Mouse (Mus musculus) ES-E14 (cell line): ENCODE results near the gene Pou2f1. TPM values are rescaled to one million over a fixed set of nuclear protein-coding genes. Genes with fewer than 3 reads are reported as not detected.

Source experiments
- DNase-seq: peaks from one replicate; pipeline ENCODE4 v3.0.0-alpha.2; 2013; ENCODE audit warnings: low read depth, low spot score
- H3K27ac ChIP-seq: 2 replicates; pipeline ENCODE4 v1.5.1; 2012; ENCODE audit warnings: low read depth, mild to moderate bottlenecking, low read length, moderate library complexity, mixed read lengths; ENCODE audit not compliant: poor library complexity, insufficient read depth, severe bottlenecking
- H3K36me3 ChIP-seq: 2 replicates; pipeline ENCODE4 v1.6.1; 2012; ENCODE audit warnings: mild to moderate bottlenecking, low read length, moderate library complexity, mixed read lengths; ENCODE audit not compliant: control insufficient read depth, poor library complexity, insufficient read depth, severe bottlenecking
- H3K4me1 ChIP-seq, 2 experiments: fragments of 150-350 bp in 1 of 2; sonication (generic) in 1 of 2; 2 replicates each; pipeline ENCODE4 v1.6.1; 2012; ENCODE audit warnings: low read length in 2 of 2, mild to moderate bottlenecking in 1 of 2, mixed read lengths in 1 of 2; ENCODE audit not compliant: control insufficient read depth in 2 of 2, insufficient read depth in 2 of 2, poor library complexity in 1 of 2
- H3K4me3 ChIP-seq, 2 experiments: fragments of 150-350 bp in 1 of 2; sonication (generic) in 1 of 2; 2 replicates each; pipeline ENCODE4 v1.5.1; 2012; ENCODE audit warnings: low read length in 2 of 2, low read depth in 1 of 2, mild to moderate bottlenecking in 1 of 2, mixed read lengths in 1 of 2; ENCODE audit not compliant: insufficient read depth in 1 of 2, poor library complexity in 1 of 2, severe bottlenecking in 1 of 2
- H3K9ac ChIP-seq: 2 replicates; pipeline ENCODE4 v1.6.1; 2012; ENCODE audit warnings: low read depth, mild to moderate bottlenecking, low read length, mixed read lengths; ENCODE audit not compliant: poor library complexity, insufficient read depth, severe bottlenecking
- H3K9me3 ChIP-seq: fragments of 150-350 bp; sonication (generic); 2 replicates; pipeline ENCODE4 v1.6.1; 2012; ENCODE audit warnings: low read depth, mild to moderate bottlenecking, low read length; ENCODE audit not compliant: control insufficient read depth, insufficient read depth
- CHD2 ChIP-seq: IDR thresholded peaks from 2 replicates; pipeline ENCODE4 v1.6.1; 2014; ENCODE audit warnings: mild to moderate bottlenecking, low read depth, low read length, inconsistent platforms
- HCFC1 ChIP-seq: IDR thresholded peaks from 2 replicates; pipeline ENCODE4 v1.6.1; 2012; ENCODE audit warnings: low read length, inconsistent platforms, borderline replicate concordance; ENCODE audit not compliant: insufficient read depth
- MAFK ChIP-seq: IDR thresholded peaks from 2 replicates; pipeline ENCODE4 v1.6.1; 2014; ENCODE audit warnings: mild to moderate bottlenecking, low read depth, low read length, inconsistent platforms; ENCODE audit not compliant: insufficient read depth
- ZC3H11A ChIP-seq: IDR thresholded peaks from 2 replicates; pipeline ENCODE4 v1.6.1; 2012; ENCODE audit warnings: low read depth, mild to moderate bottlenecking, inconsistent platforms, low read length, borderline replicate concordance
- ZNF384 ChIP-seq: IDR thresholded peaks from 2 replicates; pipeline ENCODE4 v1.6.1; 2012; ENCODE audit warnings: low read depth, low read length, inconsistent platforms
- in situ Hi-C, 2 experiments: fragments of 600-800 bp; cut with MboI; formaldehyde crosslinking; loops; one replicate each; pipeline ENCODE4 v1.15.1; 2025; ENCODE audit warnings: low sequenced_read_pairs in 2 of 2, inconsistent platforms in 1 of 2; ENCODE audit not compliant: unreplicated experiment in 2 of 2
- total RNA-seq: library from RNA; depleted of rRNA; stranded (reverse); fragments of 300-350 nt; gene quantifications from 2 replicates; pipeline ENCODE4 v1.2.3, GENCODE M21; 2012

Gene Pou2f1
- total RNA-seq, 1 experiment: 37.9 TPM

GRCm38 (mm10) chr1:165875520-165876284 lies 126.8 kb downstream of the Pou2f1 start:
- peaks cover 0 to 4% of the 10 kb centered on the region in 2 experiments; a peak in 1 of 4 replicates for H3K4me1 ChIP-seq
- no peaks in the 10 kb centered on the region for H3K9me3 ChIP-seq
- TF ChIP-seq ZNF384 (no peak), CHD2 (no peak), ZC3H11A (no peak), MAFK (no peak)
- H3K4me3 ChIP-seq: no peak overlapping the region
- H3K27ac ChIP-seq: no peak overlapping the region
- no peak overlapping the region for H3K9ac ChIP-seq
- in situ Hi-C loops: no loop called here
- DNase-seq: no peak
- peaks cover 24% of the 10 kb centered on the region for H3K36me3 ChIP-seq

GRCm38 (mm10) chr1:165874645-165875044 lies 127.8 kb downstream of the Pou2f1 start:
- Histone ChIP-seq H3K36me3 (peaks cover 23% of the 10 kb centered on the region), H3K4me1 (no peaks in the 10 kb centered on the region), H3K27ac (no peak overlapping the region), H3K9ac (no peak overlapping the region), H3K4me3 (no peak overlapping the region), H3K9me3 (no peaks in the 10 kb centered on the region)
- no peak for DNase-seq
- TF ChIP-seq MAFK (no peak), ZNF384 (no peak), HCFC1 (no peak), ZC3H11A (no peak), CHD2 (no peak)
- in situ Hi-C loops: no loop called here

DNA sequence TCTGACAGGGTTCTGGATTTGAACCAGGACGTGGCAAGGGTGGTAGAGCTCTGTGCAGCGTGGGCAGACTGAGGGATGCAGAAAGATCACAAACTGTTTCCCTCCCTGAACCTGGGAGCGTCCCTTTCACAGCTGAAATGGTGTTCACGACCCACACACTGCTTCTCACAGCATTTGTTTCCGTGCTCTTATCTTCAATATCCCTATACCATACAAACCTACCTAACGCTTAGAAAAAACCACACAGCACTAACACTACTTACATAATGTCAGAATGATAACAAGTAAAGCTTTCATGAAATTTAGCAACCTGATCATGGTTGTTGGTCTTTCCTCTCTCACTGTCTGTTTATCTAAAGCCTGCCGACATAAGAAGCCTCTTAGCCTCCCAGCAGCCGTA lies 133.8 kb downstream of the Pou2f1 start:
- H3K4me1 ChIP-seq: no peaks in the 10 kb centered on the region
- TF ChIP-seq CHD2 (no peak), HCFC1 (no peak), ZNF384 (no peak), ZC3H11A (no peak), MAFK (no peak)
- H3K4me3 ChIP-seq: no peak overlapping the region
- in situ Hi-C loops: no loop called here
- H3K36me3 ChIP-seq: peaks cover 12% of the 10 kb centered on the region
- H3K9me3 ChIP-seq: no peaks in the 10 kb centered on the region
- no peak overlapping the region for H3K27ac ChIP-seq
- no peak for DNase-seq
- no peak overlapping the region for H3K9ac ChIP-seq

DNA sequence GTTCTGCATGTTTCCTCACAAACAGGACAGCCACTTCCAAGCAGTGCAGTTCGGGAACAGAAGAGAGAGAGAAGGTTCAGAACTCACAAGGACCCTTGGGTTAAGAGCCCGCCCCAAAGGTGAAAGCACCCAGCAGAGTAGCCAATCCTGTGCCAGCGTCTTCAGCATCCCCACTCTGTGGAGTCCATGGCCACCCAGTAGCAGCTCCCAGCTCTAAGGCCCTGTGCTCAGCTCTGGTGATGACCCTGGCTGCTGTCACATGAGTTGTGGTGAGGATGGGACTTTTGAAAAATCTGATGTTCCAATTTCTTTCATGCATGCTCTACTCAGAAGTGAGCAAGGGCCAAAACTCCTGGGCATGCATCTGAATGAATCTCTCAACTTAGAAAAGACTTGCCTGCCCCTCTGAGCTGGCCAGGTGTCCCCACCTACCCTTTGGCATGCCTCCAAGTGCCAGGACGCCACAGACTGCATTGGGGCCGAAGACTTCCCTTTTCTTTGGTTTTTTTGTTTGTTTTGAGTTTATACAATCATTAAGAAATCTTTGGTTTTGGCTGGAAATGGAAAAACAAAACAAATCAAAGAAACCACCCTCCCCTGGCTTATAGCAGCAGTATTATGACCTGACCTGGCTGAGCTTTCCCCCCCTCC lies 135.7 kb downstream of the Pou2f1 start:
- in situ Hi-C loops: no loop called here
- Histone ChIP-seq H3K36me3 (peaks cover 12% of the 10 kb centered on the region), H3K4me1 (peaks cover 0 to 7% of the 10 kb centered on the region in 2 experiments; a peak in 2 of 4 replicates), H3K9me3 (no peaks in the 10 kb centered on the region), H3K9ac (no peak overlapping the region), H3K27ac (no peak overlapping the region), H3K4me3 (no peak overlapping the region)
- DNase-seq: no peak
- no peak for TF ChIP-seq MAFK
- no peak for TF ChIP-seq CHD2
- TF ChIP-seq ZC3H11A: no peak
- TF ChIP-seq HCFC1: no peak
- TF ChIP-seq ZNF384: no peak
